Mouse (Mus musculus) liver, embryonic 16.5 days (tissue): ENCODE measurements around the gene Inpp5f. TPM values are rescaled to one million over a fixed set of nuclear protein-coding genes. Genes with fewer than 3 reads are reported as not detected.
"Not testable (repeated sequence)": the region's sequence is repeated elsewhere in the genome, so short reads cannot be mapped to it uniquely, and the experiment has no call there.

Experiments used
- ATAC-seq: fragments of 200-750 bp; cut with Nextera tagmentation; 2 replicates; pipeline ENCODE4 v1.8.0; 2017; ENCODE audit warnings: low read depth, mild to moderate bottlenecking, moderate number of reproducible peaks, moderate library complexity
- H3K27ac ChIP-seq: fragments of 300-500 bp; sonication (generic); 2 replicates; pipeline ENCODE4 v1.5.1; 2014; ENCODE audit warnings: mild to moderate bottlenecking, low read length
- H3K27me3 ChIP-seq: fragments of 300-500 bp; sonication (generic); 2 replicates; pipeline ENCODE4 v1.6.1; 2014; ENCODE audit warnings: low read depth, low read length, mixed read lengths; ENCODE audit not compliant: control insufficient read depth, insufficient read depth
- H3K36me3 ChIP-seq: fragments of 300-500 bp; sonication (generic); 2 replicates; pipeline ENCODE4 v1.6.1; 2014; ENCODE audit warnings: mild to moderate bottlenecking; ENCODE audit not compliant: control insufficient read depth, insufficient read depth
- H3K4me1 ChIP-seq: fragments of 300-500 bp; sonication (generic); 2 replicates; pipeline ENCODE4 v1.6.1; 2014; ENCODE audit warnings: low read depth, low read length, mixed read lengths; ENCODE audit not compliant: control insufficient read depth
- H3K4me2 ChIP-seq: fragments of 300-500 bp; sonication (generic); 2 replicates; pipeline ENCODE4 v1.6.1; 2014; ENCODE audit warnings: low read depth, low read length, mixed read lengths
- H3K4me3 ChIP-seq: fragments of 300-500 bp; sonication (generic); 2 replicates; pipeline ENCODE4 v1.5.1; 2014; ENCODE audit warnings: low read depth, mild to moderate bottlenecking, low read length
- H3K9ac ChIP-seq: fragments of 300-500 bp; sonication (generic); 2 replicates; pipeline ENCODE4 v1.6.1; 2014; ENCODE audit warnings: low read depth, low read length
- H3K9me3 ChIP-seq: fragments of 300-500 bp; sonication (generic); replicated peaks from 2 replicates; pipeline ENCODE4 v1.6.1; 2016; ENCODE audit warnings: low read length; ENCODE audit not compliant: control insufficient read depth
- WGBS: fragments of 180-500 bp; shearing (Covaris S2); extraction: QIAGEN DNeasy Blood & Tissue Kit; methylation state at CpG from one replicate; pipeline ENCODE4 v1.1.7; 2014; ENCODE audit not compliant: insufficient replicate concordance; 5-methylcytosine and 5-hydroxymethylcytosine counted together
- polyA plus RNA-seq: library from polyadenylated mRNA; unstranded; fragments of >200 nt; fragmentation: Nextera tagmentation; extraction: Ambion mirVana; gene quantifications from 2 replicates; pipeline ENCODE4 v1.2.1, GENCODE M21; 2015

Gene Inpp5f
- polyA plus RNA-seq, 1 experiment from 2014 or later, result 6.5 TPM

DNA sequence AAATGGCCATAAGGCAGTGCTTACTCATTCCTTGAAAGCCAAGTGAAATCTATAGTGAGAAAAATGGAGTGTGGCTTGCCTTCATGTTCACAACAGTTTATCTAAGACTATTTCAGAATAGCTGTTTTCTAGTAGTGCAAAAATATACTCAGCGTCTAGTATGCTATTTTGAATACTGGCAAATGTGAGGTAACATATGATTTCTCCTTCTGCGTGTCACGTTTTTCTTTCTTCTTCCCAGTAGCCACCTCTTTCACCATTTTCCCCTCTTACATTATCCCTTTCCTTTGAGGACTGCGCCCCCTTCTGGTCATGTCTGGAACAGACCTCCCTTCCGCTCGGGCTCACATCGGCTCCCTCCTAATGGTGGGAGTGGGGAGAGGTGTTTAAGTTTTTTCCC, 78.9 kb downstream of the Inpp5f start:
- Histone ChIP-seq H3K27ac (no peak overlapping the region), H3K27me3 (no peaks in the 10 kb centered on the region; the same call in 1 of the 2 replicates), H3K9ac (no peak overlapping the region), H3K36me3 (peaks cover 5% of the 10 kb centered on the region), H3K4me2 (no peak overlapping the region), H3K4me3 (no peak overlapping the region), H3K4me1 (peaks cover 5% of the 10 kb centered on the region), H3K9me3 (no peaks in the 10 kb centered on the region)
- 9% methylated on average over 7 of the region's 7 CpGs for WGBS
- no peak for ATAC-seq

DNA sequence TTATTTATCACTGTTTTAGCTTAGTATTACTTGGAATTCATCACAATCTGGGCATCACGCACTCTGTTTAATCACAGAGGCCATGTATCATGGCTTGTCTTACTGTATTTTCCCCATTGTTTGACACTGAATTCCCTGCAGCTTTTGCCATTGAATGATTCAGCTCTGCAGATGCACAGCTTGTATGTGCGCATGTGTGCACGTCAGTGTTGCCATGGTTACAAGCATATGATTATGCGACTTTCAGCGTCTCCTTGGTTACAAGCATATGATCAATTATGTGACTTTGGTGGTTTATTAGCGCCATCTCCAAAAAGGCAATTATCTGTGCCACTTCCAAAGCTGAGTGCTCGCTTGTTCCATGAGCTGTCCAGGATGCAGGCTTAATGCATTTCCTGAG, 79.7 kb downstream of the Inpp5f start:
- Histone ChIP-seq H3K9ac (no peak overlapping the region), H3K4me3 (no peak overlapping the region)

DNA sequence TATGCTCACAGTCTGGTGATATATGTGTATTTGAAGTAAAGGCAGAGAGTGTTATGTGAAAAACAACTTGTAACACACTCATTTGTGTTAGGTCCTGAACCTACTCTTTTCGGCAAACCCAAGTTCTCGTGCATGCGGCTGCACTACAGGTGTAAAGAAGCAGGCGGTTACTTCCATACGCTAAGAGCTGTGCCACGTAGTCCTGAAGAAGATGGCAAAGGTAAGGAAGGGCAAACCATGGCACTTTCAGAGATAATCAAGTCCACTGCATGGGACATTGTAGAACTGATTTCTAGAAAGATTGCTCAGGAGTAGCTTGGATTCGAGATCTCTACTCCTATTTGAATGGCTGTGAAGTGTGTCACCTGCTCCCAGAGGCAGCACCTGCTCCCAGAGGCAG, 81.0 kb downstream of the Inpp5f start:
- no peak overlapping the region for H3K9ac ChIP-seq
- H3K27me3 ChIP-seq, result no peaks in the 10 kb centered on the region; the same call in 1 of the 2 replicates
- no peaks in the 10 kb centered on the region for H3K9me3 ChIP-seq
- H3K4me1 ChIP-seq, result peaks cover 5% of the 10 kb centered on the region
- H3K4me3 ChIP-seq, result no peak overlapping the region
- no peak overlapping the region for H3K27ac ChIP-seq
- WGBS, result 82% methylated on average over 7 of the region's 7 CpGs
- H3K4me2 ChIP-seq, result no peak overlapping the region
- no peak for ATAC-seq
- H3K36me3 ChIP-seq, result peaks cover 5% of the 10 kb centered on the region

More for the DNA sequence above, 79.7 kb downstream of the Inpp5f start:
- no peak for ATAC-seq
- no peak overlapping the region for H3K27ac ChIP-seq
- no peaks in the 10 kb centered on the region for H3K9me3 ChIP-seq
- H3K4me2 ChIP-seq, result no peak overlapping the region
- no peaks in the 10 kb centered on the region; the same call in 1 of the 2 replicates for H3K27me3 ChIP-seq
- WGBS, result 65% methylated on average over 7 of the region's 7 CpGs
- H3K4me1 ChIP-seq, result peaks cover 5% of the 10 kb centered on the region
- peaks cover 5% of the 10 kb centered on the region for H3K36me3 ChIP-seq

DNA sequence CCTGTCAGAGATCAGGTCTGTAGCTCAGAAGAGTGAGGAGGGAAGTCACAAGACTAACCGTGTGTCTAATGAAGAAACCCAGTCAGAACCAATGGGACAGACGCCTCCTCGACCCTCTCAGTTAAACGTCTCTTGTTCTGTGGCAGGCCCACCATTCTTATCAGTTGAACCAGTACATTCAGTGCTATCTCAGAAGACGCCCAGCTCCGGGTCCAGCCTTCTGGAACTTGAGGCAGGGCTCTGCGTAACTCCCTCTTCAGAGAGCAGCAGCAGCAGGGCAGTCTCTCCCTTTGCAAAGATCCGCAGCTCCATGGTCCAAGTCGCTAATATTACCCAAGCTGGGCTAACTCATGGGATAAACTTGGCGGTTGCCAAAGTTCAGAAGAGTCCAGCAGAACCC, 83.7 kb downstream of the Inpp5f start:
- Histone ChIP-seq H3K4me3 (no peak overlapping the region), H3K4me1 (peaks cover 5% of the 10 kb centered on the region), H3K9me3 (no peaks in the 10 kb centered on the region), H3K36me3 (peaks cover 19% of the 10 kb centered on the region), H3K4me2 (no peak overlapping the region), H3K27ac (no peak overlapping the region), H3K27me3 (no peaks in the 10 kb centered on the region), H3K9ac (no peak overlapping the region)
- peak; percentile 53; the same call in 1 of the 2 replicates for ATAC-seq
- WGBS, result 36% methylated on average over 10 of the region's 10 CpGs

DNA sequence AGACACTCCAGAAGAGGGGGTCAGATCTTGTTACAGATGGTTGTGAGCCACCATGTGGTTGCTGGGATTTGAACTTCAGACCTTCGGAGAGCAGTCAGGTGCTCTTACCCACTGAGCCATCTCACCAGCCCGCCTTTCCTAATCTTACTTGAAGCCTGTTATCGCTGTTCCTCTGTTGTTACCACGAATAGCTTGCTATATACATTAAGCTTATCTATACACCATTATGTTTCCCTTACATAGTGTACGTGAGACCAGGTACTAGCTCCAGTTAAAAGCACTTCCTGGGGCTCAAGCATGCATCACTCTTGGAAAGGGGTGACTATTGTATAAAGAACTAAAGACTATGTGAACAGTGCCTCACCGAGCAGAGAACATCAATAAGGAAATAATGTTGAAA, 88.8 kb downstream of the Inpp5f start:
- not testable (repeated sequence) for H3K9me3 ChIP-seq, ATAC-seq, H3K9ac ChIP-seq, H3K27me3 ChIP-seq, H3K27ac ChIP-seq, H3K4me3 ChIP-seq, H3K4me1 ChIP-seq, H3K4me2 ChIP-seq
- 43% methylated on average over 6 of the region's 6 CpGs for WGBS
- H3K36me3 ChIP-seq, result peaks cover 38% of the 10 kb centered on the region

DNA sequence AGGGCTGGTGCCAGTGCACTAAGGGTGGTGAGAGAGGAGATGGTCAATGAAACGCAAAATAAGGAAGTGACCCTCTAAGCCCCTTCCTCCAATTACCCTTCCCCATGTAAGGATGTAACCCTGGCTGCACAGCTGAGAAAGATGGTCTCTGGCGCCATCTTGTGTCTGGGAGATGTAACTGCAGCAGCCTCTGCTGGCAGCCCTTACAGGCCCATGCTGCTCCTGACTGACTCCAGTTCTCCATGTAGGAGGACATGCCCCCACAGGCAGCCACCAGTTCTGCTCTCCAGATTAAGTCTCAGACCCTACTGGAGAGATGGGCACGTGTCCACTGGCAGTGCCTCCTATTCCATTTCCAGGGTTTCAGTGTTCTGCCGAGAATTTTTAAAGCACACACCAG, 94.6 kb downstream of the Inpp5f start:
- H3K4me1 ChIP-seq, result no peaks in the 10 kb centered on the region
- H3K27me3 ChIP-seq, result no peaks in the 10 kb centered on the region
- 19% methylated on average over 4 of the region's 4 CpGs for WGBS
- peaks cover 56% of the 10 kb centered on the region for H3K36me3 ChIP-seq
- H3K27ac ChIP-seq, result no peak overlapping the region
- no peak overlapping the region for H3K4me3 ChIP-seq
- H3K9ac ChIP-seq, result no peak overlapping the region
- H3K9me3 ChIP-seq, result no peaks in the 10 kb centered on the region
- no peak overlapping the region for H3K4me2 ChIP-seq
- ATAC-seq, result peak; percentile 56; the same call in 1 of the 2 replicates

DNA sequence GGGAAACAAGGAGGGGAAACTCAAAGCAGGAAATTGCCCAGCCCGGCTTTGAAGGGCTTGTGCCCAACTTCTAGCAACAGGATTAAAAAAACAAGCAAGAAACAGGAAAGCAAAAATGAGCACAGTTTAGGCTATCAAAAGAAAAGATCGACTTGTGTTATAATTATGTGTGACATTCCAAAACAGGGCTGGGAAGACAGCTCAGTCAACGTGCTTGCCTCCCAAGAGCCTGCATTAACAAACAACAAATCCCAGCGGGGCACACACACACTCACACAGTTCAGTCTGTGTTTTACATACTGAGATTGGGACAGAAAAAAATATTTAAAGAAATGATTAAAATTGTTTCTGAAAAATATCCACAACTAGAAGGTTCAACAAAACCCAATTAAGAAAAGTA, 106.9 kb downstream of the Inpp5f start:
- Histone ChIP-seq H3K36me3 (peaks cover 34% of the 10 kb centered on the region), H3K4me1 (no peaks in the 10 kb centered on the region), H3K9me3 (no peaks in the 10 kb centered on the region), H3K27me3 (no peaks in the 10 kb centered on the region), H3K4me3 (no peak overlapping the region), H3K4me2 (no peak overlapping the region), H3K27ac (no peak overlapping the region), H3K9ac (no peak overlapping the region)
- ATAC-seq, result no peak
- 63% methylated on average over 4 of the region's 4 CpGs for WGBS

DNA sequence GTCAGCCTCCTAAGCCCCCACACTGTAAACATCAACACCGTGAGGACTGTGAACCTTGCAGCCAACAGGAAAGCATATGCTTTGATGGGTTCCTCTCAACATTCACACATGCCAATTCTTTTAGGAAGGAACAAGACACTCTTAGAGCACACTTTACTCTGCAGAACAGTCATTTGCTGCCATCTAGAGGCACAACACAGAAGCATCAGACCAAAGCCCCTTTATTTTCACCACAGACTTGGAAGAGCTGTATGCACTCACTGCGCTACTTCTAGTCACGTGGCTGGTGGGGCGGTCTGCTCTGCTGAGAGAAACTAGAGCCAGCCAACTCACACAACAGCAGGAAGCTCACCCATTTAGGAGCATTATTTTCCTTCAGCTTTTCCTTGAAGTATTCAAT, 113.6 kb downstream of the Inpp5f start:
- 18% methylated on average over 4 of the region's 4 CpGs for WGBS
- H3K27ac ChIP-seq, result no peak overlapping the region
- ATAC-seq, result peak; percentile 69

DNA sequence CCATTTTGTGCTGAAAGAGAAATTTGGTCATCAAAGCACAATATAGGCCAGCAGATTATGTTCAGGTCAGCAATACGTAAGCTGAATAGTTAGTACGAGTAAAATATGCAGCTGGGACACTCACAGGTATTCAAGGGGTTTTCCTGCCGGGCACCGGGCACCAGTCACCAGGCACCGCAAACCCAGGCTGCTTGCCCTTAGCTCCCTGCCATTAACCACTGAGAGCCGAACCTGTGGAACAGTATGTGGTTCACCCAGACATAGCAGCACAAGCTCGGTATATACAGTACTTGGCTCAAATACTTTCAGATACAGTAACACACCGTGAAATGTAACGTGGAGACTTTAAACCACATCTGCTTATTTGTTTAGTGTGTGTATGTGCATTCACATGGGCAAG, 114.1 kb downstream of the Inpp5f start:
- 77% methylated on average over 9 of the region's 9 CpGs for WGBS
- Histone ChIP-seq H3K27me3 (no peaks in the 10 kb centered on the region), H3K4me2 (no peak overlapping the region), H3K27ac (no peak overlapping the region), H3K4me3 (no peak overlapping the region), H3K36me3 (peaks cover 4% of the 10 kb centered on the region; the same call in 1 of the 2 replicates), H3K9me3 (no peaks in the 10 kb centered on the region), H3K9ac (no peak overlapping the region), H3K4me1 (peaks cover 4% of the 10 kb centered on the region)
- ATAC-seq, result no peak

More for the DNA sequence above, 113.6 kb downstream of the Inpp5f start:
- no peak overlapping the region for H3K9ac ChIP-seq
- H3K4me1 ChIP-seq, result peaks cover 4% of the 10 kb centered on the region
- H3K36me3 ChIP-seq, result peaks cover 5% of the 10 kb centered on the region; the same call in 1 of the 2 replicates
- no peak overlapping the region for H3K4me3 ChIP-seq
- no peaks in the 10 kb centered on the region for H3K27me3 ChIP-seq
- H3K4me2 ChIP-seq, result no peak overlapping the region
- H3K9me3 ChIP-seq, result no peaks in the 10 kb centered on the region
